Mouse (Mus musculus): ENCODE measurements around the gene Cryl1.
A peak's percentile ranks its signal among the peaks of the same experiment; 100 is the strongest.

Gene Cryl1

DNA sequence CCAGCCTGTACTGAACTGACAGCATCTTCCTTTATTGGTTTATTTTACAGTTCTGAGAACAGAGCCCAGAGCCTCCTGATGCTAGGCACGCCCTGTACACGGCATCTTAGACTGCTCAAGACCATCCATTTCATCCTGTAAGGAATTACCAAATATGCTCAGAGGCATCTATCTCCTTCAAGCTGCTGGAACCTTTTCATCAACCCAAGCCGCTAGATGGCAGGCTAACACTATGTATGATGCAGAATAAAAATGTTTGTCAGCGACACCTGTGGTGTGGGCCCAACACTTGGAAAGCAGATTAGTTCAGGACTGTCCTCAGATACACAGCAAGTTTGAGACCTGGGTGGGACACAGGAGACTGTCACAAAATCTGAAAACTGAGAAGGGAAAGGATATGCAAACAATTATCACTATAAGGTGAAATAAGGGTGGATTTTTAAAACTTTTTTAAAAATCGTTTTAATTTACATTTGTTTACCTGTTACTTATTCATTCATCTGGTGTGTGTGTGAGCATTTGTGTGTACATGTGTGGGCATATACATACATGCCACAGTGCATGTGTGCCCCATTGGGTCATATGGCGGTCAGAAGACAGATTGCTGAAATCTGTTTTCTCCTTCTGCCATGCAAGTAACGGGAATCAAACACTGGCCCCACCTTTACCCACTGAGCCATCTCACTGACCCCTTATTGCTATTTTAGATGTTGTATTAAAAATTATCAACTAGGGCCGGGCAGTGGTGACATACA, 25.8 kb downstream of the Cryl1 start:
- peak; percentile 89 to 91 for DNase-seq

DNA sequence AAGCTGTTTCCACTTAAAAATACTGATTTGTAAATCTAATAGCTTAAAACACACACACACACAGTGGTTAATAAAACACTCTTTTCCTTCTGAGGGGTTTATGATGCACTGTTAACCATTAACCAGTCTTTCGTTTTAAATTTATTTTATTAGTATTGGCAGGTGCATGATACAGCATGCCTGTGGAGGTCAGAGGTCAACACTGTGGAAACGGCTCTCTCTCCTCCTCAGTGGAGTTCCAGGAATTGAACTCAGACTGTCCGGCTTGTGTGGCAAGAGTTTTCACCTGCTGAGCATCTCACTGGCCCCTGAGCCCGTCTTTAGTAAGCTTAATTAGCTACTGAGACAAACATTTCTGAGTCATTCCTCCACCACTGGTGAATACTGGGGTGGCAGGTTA, 31.0 kb downstream of the Cryl1 start:
- DNase-seq, result no peak

DNA sequence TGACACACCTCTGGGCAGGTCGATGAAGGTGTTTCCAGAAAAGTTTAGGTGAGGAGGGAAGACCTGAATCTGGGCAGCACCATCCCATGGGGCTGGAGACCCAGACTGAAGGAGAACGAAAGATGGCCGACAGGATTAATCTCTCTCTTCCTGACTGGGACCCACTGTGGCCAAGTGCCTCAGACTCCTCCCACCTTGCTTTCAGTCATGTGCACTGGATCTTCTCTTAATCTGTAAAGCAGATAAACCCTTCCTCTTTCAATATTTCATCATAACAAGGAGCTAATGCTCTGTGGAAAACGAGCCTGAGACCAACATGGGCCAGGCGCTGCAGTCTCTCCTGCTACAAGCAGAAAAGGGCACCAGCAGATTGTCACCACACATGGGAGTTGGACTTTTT, 31.6 kb downstream of the Cryl1 start:
- no peak for DNase-seq

DNA sequence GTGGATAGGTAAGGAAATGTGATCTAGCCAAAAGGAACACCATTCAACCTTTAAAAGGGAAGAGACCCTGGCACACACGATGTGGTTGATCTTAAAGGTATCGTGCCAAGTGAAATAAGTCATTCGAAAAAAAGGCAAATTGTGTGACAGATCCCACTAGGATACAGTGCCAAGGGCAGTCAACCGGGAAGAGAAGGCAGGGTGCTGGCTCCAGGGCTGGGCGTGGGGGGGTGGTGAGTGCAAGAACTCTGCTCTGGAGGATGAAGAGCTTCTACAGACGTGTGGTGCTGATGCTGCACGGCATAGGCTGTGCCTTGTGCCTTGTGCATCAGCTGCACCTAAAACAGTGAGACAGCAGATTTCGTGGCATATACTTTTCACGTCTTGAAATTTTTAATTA, 33.0 kb downstream of the Cryl1 start:
- DNase-seq, result peak; percentile 21 to 38

DNA sequence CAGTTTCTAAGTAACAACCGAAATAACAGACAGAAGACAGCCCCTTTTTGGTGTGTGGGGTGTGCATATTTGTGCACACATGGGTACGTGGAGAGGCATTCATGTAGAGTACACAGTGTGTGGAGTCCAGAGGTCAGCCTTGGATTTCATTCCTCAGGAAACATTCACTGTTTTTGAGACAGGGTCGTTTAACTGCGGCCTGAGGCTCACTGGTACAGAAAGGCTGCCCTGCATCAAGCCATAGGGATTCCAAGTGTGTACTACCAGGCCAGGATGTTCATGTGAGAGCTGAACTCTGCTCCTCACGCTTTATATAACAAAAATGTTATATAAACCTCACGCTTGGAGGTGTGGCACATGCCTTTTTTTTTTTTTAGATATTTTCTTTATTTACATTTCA, 34.5 kb downstream of the Cryl1 start:
- DNase-seq, result no peak

DNA sequence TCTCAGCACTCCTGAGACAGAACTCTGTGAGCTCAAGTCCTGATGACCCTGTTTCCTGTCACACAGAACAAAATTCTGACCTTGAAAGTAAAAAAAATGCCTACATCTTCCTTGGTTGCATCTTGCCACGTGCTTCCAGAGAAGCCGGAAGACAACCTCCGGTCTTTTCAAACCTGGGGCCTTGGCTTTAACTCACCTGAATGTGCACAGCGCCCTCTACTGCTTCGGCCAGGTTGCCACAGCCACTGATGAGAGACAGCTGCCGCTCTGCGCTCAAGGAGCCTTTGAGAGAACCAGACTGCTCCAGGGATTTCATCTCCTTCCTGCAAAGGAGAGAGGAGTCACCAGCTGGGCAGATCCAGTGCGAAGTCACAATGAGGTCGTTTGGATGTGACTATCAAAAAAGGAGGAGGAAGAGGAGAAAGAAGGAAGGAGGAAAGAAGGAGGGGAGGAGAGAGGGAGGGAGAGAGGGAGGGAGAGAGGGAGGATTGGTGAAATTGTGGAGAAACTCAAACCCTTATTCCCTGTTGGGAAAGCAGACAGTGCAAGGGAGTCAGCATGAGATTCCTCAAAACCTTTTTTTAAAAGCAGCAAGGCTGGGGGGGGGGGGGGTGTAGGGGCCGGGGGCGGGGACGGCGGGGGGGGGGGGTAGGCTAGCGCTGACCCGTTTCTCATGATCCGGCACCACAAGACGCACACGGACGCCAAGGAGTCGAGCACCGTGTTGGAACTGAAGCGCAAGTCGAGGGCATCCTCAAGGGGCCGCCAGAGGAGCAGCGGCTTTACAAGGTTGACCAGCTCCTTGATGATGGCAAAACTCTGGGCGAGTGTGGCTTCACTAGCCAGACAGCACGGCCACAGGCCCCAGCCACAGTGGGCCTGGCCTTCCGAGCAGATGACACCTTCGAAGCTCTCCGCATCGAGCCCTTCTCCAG, 35.3 kb downstream of the Cryl1 start:
- DNase-seq, result peak; percentile 93 to 95

DNA sequence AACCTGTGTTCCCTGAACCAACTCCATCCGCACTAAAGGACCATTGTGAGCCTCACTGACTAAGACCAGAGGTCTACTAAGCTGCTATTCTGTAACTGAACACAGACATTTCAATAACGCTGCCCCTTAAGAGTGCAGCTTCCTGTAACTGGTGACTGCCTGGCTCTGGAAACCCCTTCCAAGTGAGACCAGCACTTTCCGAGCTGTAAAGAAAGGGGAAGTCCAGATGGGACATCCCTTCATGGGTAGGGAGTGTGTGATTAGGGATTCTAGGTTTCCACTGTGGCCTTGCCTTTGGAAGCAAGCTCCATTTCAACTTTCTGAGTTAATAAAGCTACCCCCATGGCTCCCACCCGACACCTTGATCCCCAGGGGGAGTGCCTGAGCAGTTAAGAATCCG, 41.3 kb downstream of the Cryl1 start:
- no peak for DNase-seq

DNA sequence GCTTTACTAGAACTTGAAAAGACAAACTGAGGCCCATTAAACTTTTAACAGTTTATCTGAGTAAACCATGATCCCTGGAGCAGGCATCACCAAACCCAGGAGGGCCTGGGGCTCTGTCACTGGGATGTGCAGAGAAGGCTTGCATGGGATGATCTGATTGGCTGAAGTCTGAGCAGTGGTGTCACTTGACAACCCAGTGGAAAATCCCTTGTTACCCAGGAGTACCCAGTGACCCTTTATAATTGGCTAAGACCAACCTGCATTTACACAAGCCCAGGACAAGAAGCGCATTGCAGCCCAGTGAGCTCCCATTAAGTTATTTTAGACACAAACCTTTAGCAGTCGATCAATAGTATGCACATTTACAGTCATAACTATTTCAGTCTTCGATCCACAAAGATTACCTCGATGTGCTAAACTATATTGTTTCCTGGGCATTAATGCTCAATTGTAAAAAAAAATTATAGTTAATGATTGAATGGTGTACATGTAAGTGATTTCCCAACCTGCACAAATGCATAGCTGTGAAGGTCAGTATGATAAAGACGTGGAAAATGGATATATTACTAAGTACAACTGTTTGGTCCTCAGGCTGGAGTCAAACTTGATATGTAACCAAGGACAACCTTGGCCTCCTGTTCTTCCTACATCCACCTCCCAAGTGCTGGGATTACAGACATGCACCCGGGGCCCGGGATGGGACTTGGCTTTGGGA, 46.7 kb downstream of the Cryl1 start:
- no peak for DNase-seq

DNA sequence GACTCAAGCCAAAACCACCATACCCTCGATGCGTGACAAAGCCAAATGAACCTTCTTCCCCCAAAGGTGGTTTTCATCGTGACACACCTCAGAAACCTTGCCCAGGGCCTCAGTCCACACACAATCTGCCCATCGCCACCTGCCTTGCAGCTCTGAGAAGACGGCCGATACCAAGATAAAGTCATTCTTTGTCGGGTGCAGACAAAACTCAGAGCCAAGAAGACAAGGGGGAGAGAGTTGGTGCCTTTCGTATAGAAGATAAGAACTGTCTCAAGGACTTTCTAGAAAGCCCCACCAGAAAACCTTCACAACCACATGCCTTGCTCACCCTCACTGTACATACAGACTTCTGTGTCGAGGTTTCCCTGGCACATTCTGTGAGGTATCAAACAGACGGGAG, 48.4 kb downstream of the Cryl1 start:
- no peak for DNase-seq

DNA sequence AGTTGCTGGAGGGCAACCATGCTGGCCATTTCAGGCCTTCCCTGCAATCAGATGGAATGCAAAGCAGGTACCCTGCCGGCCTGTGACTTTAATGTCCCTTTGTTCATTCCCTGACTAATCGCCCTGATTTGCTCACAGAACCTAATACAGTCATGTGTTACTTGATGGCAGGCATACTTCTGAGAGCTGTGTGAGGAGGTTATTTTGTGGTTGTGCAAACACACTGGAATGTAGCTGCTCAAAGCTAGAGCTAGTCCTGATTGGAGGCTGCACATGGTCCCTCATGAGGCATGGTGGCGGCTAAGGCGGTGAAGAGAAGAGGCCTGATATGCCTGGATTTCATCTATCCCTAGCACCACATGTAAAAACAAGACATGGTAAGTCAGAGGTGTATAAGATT, 50.2 kb downstream of the Cryl1 start:
- DNase-seq, result no peak

DNA sequence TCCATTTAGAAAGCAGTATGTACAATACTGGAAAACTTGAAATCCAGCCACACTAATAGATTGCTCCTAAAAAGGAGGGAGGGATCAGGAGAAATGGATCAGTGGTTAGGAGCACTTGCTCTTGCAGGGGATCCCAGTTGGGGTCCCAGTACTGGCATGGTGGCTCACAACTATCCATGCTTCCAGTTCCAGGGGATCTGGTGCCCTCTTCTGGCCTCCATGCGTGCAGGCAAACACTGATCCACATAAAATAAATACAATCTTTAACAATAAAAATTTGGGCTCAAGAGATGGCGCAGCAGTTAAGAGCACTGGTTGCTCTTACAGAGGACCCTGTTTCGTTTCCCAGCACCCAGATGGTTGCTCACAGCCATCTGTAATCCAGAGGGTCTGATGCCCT, 52.2 kb downstream of the Cryl1 start:
- no peak for DNase-seq

DNA sequence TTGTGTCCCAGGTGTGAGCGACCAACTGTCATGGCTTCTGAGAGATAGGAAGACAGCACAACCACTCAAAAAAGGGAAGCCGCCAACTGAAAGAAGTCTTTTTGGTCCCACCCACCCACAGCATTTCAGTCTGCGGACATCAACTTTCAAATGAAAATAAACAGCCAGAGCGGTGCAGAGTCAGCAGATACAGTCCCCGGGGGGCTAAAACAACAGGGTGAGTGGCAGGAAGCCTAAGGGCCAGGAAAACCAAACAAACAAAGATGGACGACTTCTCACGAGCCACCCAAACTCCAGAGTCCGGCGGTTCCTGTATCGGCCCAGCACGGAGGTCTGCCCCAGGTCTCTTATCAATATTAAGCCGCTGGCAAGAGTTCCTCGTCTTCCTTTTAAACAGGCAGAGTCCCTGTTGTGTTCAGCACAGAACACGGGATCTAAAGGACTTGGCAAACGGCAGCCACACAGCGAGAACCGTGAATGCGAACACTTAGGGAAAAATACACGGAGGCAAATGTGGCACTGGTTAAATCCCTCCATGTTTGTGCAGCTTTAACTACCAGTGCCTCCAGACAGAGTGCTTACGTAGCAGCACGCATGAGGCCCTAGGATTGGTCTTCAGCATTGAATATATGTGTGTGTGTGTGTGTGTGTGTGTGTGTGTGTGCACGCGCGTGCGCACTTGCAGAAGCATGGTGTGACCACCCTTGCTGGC, 53.4 kb downstream of the Cryl1 start:
- DNase-seq, result no peak

DNA sequence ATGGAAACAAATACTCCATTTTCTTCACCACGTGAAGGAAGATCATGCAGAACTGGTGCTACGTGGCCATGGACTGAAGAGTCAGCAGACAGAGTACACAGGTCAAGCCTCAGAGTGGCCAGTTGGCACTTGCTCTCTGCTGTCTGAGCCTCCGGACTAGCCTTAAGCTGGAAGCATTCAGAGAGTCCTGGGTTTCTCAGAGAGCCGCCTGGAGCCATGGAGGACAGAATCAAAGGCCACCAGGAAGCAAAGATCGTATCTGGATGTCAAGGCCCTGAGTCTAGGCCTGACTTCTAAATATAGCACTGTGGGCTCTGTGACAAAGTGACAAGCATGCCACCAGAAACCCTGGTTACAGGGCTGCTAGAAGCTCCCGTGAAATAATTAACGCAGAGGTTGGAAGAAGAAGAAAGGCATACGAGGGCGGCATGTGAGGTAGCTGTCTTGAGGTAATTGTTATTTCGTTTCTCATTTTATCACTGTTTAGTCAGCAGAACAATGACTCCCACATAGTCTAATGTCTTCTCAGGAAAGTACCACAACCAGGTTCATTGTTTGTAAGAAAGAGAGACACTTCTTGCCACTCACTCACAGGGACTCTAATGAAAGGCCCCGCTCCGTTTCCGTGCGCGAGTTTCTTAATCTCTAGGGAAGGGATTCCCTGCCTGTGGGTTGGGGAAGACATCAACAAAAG, 55.1 kb downstream of the Cryl1 start:
- DNase-seq, result no peak

DNA sequence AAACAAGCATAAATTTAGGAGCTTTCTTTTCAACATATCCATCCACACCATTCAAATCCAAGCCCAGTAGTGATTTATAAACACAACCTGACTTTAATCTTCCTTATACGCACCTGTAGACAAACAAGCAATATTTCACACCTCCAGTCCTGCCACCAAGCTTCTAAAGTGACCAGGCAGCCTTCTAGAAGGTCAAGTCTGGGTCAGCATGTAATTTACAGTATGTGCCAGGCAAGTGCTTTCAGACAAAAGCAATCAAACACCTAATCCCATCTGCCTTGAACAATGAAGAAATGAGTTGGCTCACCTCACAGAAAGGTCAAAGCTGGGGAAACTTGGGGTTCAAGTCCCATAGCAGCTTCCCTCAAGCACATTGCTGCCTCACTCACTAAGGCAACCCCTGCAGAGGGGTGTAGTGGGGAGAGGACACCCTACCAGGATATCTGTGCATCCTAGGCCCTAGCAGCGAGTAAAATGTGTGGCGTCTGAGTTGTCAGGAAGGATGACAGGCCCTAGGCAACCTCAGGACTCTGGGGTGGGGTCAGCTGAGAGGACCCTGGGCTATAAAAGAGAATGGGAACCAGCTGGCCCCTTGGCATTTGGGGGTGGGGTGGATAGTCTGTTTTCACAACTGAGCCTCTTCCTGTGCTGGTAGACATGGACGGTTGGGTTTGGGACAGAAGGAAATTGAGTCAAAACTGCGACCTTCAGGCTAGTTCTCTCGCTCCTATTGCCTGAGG, 55.8 kb downstream of the Cryl1 start:
- no peak for DNase-seq

DNA sequence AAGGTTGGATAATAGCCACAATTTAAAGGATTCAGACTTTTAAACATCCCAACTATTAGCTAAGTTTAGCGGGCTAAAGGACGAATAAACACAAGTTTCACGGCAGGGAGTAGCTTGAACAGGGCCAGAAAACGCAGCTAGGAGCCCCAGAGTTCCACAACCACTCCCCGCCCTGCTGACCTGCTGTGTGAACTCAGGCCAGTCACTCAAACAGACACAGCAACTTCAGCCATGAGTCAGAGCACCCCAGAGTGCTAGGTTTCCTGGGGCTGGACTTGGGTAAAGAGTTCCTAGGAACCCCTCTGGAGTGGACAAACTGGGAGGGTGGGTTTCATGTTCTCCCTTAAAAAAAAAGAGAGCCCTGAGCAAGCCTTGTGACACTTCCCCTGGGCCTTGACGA, 59.7 kb downstream of the Cryl1 start:
- DNase-seq, result no peak

DNA sequence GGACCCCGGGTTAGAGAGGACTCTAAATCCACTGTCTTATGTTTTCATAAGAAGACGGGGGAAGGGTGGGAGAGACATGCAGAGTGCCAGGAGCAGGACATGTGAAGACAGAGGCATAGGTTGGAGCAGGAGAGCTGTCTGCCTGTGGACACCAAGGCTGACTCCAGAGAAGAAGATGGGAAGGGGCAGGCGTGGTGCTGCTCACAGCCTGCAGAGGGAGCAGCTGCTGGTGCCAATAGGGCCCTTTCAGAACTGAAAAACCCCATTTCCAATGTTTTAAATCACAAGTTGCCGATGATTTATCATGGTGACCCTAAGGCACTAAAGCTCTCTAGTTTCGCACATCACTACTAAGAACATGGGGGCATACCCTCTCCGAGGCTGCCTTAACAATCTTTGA, 63.5 kb downstream of the Cryl1 start:
- DNase-seq, result peak in 1 of 2 experiments; percentile 10

DNA sequence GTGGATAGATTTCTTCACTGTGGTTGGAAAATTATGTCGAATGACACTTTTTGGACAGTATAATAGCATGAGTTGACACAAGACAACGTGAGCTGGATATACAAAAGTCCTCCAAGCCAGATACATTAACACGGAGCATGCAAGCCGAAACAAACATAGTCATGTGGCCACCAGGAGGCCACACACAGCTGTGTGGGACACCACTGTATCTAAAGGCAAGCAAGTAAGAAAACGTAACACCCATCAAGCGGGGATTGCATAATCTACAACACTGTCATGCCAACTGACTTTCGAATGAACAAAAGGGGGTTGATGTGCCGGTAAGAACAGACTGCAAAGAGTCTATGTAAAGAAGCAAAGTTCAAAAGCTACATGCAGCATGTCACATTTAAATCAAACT, 65.8 kb downstream of the Cryl1 start:
- DNase-seq, result no peak

DNA sequence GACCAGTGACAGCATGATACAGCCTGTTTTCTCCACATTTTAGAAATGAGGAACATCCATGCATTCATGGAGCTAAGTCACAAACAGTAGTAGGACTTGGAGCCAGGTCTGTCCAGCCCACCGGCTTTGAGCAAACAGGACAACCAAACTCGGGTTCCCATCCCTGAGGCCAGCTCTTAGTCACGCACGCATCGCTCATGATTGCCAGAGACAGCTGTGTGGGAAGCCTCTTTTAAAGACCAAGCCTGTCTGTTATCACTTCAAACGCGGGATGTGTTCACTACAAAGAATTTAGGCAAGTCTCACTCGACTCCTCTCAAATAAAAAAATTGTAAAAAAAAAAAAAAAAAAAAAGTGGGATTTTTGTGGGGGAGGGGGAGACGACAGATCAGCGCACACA, 67.2 kb downstream of the Cryl1 start:
- no peak for DNase-seq

DNA sequence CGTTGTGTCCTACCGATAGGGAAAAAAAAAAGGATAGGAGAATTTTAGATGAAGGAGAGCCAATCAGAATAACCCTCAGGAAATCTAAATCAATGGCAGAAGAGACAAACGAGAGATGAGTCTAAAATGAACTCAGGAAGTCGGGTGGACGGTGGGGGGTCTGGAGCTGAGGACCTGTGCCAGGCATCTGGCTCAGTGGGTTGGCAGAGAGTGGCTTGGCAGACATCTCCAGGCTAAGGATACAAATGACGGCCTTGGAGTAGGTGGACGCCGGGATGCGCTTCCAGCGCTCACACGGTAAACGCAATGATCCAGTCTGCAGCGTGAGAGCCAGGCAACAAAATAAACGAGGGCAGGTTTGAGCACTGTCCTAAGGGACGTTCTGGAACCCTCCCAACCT, 68.7 kb downstream of the Cryl1 start:
- DNase-seq, result peak; percentile 88 to 91

DNA sequence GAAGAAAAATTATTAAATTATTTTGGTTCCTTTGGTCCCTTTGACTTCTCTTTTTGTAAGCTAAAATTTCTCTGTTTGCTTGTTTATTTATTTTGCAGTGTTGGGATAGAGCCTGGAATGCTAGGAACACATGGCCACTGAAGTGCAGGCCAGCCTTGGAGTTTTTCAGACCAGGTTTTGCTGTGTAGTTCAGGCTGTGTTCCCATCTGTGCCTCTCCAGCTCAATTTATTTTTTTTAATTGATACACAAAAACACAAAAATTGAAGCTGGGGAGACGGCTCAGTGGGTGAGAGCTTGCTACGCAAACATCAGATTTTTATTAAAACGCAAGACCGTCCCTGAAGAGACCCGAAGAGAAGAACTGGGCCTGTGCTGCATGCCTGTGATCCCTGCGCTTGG, 71.6 kb downstream of the Cryl1 start:
- peak; percentile 18 to 22 for DNase-seq

DNA sequence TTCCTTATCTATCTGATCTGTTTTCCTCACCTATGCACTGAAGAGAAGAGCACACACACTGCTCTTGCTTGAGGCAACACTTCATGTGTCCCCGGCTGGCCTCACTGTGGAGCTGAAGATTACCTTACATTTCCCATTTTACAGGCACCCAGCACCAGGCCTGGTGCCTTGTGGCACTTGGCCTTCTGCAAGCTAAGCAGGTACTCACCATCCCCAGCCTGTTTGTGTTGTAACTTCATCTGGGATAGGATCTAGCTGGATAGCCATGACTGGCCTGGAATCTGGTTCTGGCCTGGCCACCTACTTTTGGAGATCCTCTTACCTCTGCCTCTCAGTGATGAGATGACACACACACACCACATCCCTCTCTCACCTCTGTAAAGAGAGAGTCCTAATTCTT, 79.5 kb downstream of the Cryl1 start:
- no peak for DNase-seq

Data from cerebellum, postnatal 10 days (tissue).